Mouse (Mus musculus) forebrain, embryonic 11.5 days (tissue): ENCODE measurements at regions not wholly inside any gene's neighbourhood (a gene's known extent, or its start where the extent isn't known, plus 50 kb on each side); places are given as distances from the start of the nearest gene placed in this dataset.

Source experiments
- ATAC-seq: fragments of 200-750 bp; cut with Nextera tagmentation; replicated peaks from 2 replicates; pipeline ENCODE4 v1.8.0; 2017; ENCODE audit warnings: moderate TSS enrichment; ENCODE audit not compliant: low FRiP score
- DNase-seq: peaks from one replicate; pipeline ENCODE4 v3.0.0-alpha.2; 2017; ENCODE audit warnings: low spot score
- H3K27ac ChIP-seq: fragments of 300-500 bp; sonication (generic); 2 replicates; pipeline ENCODE4 v1.5.1; 2014; ENCODE audit warnings: low read depth, low read length
- H3K27me3 ChIP-seq: fragments of 300-500 bp; sonication (generic); 2 replicates; pipeline ENCODE4 v1.6.1; 2014; ENCODE audit warnings: mild to moderate bottlenecking, low read length, mixed read lengths; ENCODE audit not compliant: control insufficient read depth, insufficient read depth
- H3K36me3 ChIP-seq: fragments of 300-500 bp; sonication (generic); 2 replicates; pipeline ENCODE4 v1.6.1; 2014; ENCODE audit warnings: mild to moderate bottlenecking, low read length, moderate library complexity, mixed read lengths; ENCODE audit not compliant: control insufficient read depth, insufficient read depth
- H3K4me1 ChIP-seq: fragments of 300-500 bp; sonication (generic); replicated peaks from 2 replicates; pipeline ENCODE4 v1.6.1; 2014; ENCODE audit warnings: low read length, mixed read lengths; ENCODE audit not compliant: control insufficient read depth, insufficient read depth
- H3K4me2 ChIP-seq: fragments of 300-500 bp; sonication (generic); 2 replicates; pipeline ENCODE4 v1.6.1; 2014; ENCODE audit warnings: low read depth, mild to moderate bottlenecking, low read length, moderate library complexity, mixed read lengths; ENCODE audit not compliant: severe bottlenecking
- H3K4me3 ChIP-seq: fragments of 300-500 bp; sonication (generic); 2 replicates; pipeline ENCODE4 v1.5.1; 2014; ENCODE audit warnings: low read depth, low read length
- H3K9ac ChIP-seq: fragments of 300-500 bp; sonication (generic); 2 replicates; pipeline ENCODE4 v1.6.1; 2014; ENCODE audit warnings: low read length
- H3K9me3 ChIP-seq: fragments of 300-500 bp; sonication (generic); 2 replicates; pipeline ENCODE4 v1.6.1; 2016; ENCODE audit warnings: low read length, mixed read lengths; ENCODE audit not compliant: control insufficient read depth
- WGBS: fragments of 180-500 bp; shearing (Covaris S2); extraction: QIAGEN DNeasy Blood & Tissue Kit; methylation state at CpG from one replicate; pipeline ENCODE4 v1.1.7; 2014; 5-methylcytosine and 5-hydroxymethylcytosine counted together

GRCm38 (mm10) chr13:117152655-117153054, 55.7 kb upstream of the Emb start:
- DNase-seq (no peak), ATAC-seq (no peak)
- Histone ChIP-seq H3K4me2 (no peak overlapping the region), H3K4me3 (no peak overlapping the region), H3K27me3 (no peaks in the 10 kb centered on the region), H3K27ac (no peak overlapping the region), H3K9me3 (no peaks in the 10 kb centered on the region; the same call in 1 of the 2 replicates), H3K9ac (no peak overlapping the region), H3K4me1 (no peaks in the 10 kb centered on the region), H3K36me3 (no peaks in the 10 kb centered on the region)
- 90% methylated on average over 7 of the region's 7 CpGs for WGBS

DNA sequence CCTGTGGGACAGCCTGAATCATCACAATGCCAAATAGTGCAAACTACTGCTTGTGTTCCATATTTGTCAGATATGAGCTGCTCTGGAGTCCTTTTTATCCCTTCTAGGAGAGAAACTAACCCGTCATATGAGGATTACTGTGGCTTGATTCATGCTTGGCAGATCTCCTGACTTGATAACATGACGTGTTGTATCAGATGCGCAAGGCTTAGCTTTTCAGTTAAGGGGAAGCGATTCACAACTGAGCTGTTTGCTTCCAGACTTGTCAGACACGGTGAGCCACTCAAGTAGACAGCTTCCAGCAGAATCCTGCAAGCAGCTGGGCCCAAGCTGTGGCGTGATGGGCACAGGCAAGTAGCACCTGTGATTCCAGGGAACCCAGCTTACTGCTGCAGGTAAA, 64.5 kb upstream of the Emb start:
- no peaks in the 10 kb centered on the region for H3K36me3 ChIP-seq
- H3K27me3 ChIP-seq: no peaks in the 10 kb centered on the region
- WGBS: 89% methylated on average over 6 of the region's 6 CpGs
- DNase-seq (no peak), ATAC-seq (no peak)
- no peak overlapping the region for H3K4me3 ChIP-seq
- H3K9me3 ChIP-seq: no peaks in the 10 kb centered on the region
- H3K9ac ChIP-seq: no peak overlapping the region
- no peaks in the 10 kb centered on the region for H3K4me1 ChIP-seq
- no peak overlapping the region for H3K4me2 ChIP-seq
- no peak overlapping the region for H3K27ac ChIP-seq

GRCm38 (mm10) chr13:117143255-117143654, 65.1 kb upstream of the Emb start:
- H3K9me3 ChIP-seq: no peaks in the 10 kb centered on the region
- H3K4me2 ChIP-seq: no peak overlapping the region
- 82% methylated on average over 4 of the region's 4 CpGs for WGBS
- H3K36me3 ChIP-seq: no peaks in the 10 kb centered on the region
- H3K27ac ChIP-seq: no peak overlapping the region
- no peak for DNase-seq
- no peaks in the 10 kb centered on the region for H3K4me1 ChIP-seq
- no peak overlapping the region for H3K4me3 ChIP-seq
- no peak for ATAC-seq
- H3K27me3 ChIP-seq: no peaks in the 10 kb centered on the region
- H3K9ac ChIP-seq: no peak overlapping the region

- DNase-seq (no peak), ATAC-seq (0 out of 2 replicates have a peak, but pooled peaks have one; percentile 32)
- Histone ChIP-seq H3K9ac (no peak overlapping the region), H3K4me1 (no peaks in the 10 kb centered on the region), H3K9me3 (no peaks in the 10 kb centered on the region), H3K27me3 (no peaks in the 10 kb centered on the region), H3K27ac (no peak overlapping the region), H3K4me3 (no peak overlapping the region), H3K4me2 (no peak overlapping the region), H3K36me3 (no peaks in the 10 kb centered on the region)
- 87% methylated on average over 3 of the region's 3 CpGs for WGBS
These were observed 74.0 kb upstream of the Emb start for GRCm38 (mm10) chr13:117134352-117134751.

GRCm38 (mm10) chr13:117132123-117132522, 76.2 kb upstream of the Emb start:
- 91% methylated on average over 1 of the region's 1 CpGs for WGBS
- no peak for ATAC-seq

DNA sequence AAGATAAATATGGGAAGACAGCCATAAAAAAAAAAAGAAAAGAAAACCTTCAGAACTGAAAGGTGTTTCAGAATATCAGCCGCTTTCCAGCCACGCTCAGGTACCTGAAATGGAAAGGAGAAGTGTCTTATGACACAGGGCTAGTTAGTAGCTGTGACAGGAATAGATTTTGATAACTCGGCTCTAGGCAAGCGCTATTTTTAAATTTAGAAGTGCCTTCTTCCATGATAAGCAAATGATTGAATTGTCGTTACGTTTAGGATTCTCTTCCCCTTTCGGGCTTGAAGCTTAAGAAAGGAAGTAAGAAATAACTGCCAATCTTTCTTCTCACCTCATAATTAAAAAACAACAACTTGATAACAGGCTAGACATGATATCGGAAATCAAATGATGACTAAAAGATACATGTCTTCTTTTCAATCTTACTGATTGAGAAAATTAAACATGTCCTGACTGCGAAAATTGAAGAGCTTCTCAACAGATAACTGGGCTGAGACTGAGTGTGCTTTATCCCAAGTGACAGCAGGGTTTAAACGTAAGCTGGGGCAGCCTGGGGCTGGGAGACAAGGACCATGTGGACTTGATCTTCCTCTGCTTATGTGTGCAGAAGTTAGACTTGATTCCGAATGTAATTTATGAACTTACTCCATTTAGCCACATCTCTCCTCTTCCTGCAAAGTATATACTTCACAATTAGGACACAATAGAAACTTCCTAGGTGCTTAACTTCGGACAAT, 80.4 kb upstream of the Emb start:
- H3K27ac ChIP-seq: no peak overlapping the region
- H3K27me3 ChIP-seq: no peaks in the 10 kb centered on the region
- no peak overlapping the region for H3K9ac ChIP-seq
- H3K4me3 ChIP-seq: no peak overlapping the region
- 89% methylated on average over 12 of the region's 12 CpGs for whole genome bisulfite sequencing
- H3K4me1 ChIP-seq: no peaks in the 10 kb centered on the region
- no peak for ATAC-seq
- H3K36me3 ChIP-seq: no peaks in the 10 kb centered on the region
- H3K4me2 ChIP-seq: no peak overlapping the region
- DNase-seq: no peak
- no peaks in the 10 kb centered on the region for H3K9me3 ChIP-seq

More at GRCm38 (mm10) chr13:117132123-117132522, 76.2 kb upstream of the Emb start:
- Histone ChIP-seq H3K4me2 (no peak overlapping the region), H3K27ac (no peak overlapping the region), H3K4me1 (no peaks in the 10 kb centered on the region), H3K36me3 (no peaks in the 10 kb centered on the region), H3K9ac (no peak overlapping the region), H3K27me3 (no peaks in the 10 kb centered on the region), H3K4me3 (no peak overlapping the region), H3K9me3 (no peaks in the 10 kb centered on the region)
- no peak for DNase-seq

GRCm38 (mm10) chr13:117127116-117127728, 81.1 kb upstream of the Emb start:
- H3K4me3 ChIP-seq: no peak overlapping the region
- no peaks in the 10 kb centered on the region for H3K9me3 ChIP-seq
- H3K9ac ChIP-seq: no peak overlapping the region
- H3K27me3 ChIP-seq: no peaks in the 10 kb centered on the region
- H3K4me1 ChIP-seq: no peaks in the 10 kb centered on the region
- H3K36me3 ChIP-seq: no peaks in the 10 kb centered on the region
- DNase-seq: no peak
- no peak overlapping the region for H3K27ac ChIP-seq
- ATAC-seq: no peak
- WGBS: 91% methylated on average over 10 of the region's 10 CpGs
- no peak overlapping the region for H3K4me2 ChIP-seq

DNA sequence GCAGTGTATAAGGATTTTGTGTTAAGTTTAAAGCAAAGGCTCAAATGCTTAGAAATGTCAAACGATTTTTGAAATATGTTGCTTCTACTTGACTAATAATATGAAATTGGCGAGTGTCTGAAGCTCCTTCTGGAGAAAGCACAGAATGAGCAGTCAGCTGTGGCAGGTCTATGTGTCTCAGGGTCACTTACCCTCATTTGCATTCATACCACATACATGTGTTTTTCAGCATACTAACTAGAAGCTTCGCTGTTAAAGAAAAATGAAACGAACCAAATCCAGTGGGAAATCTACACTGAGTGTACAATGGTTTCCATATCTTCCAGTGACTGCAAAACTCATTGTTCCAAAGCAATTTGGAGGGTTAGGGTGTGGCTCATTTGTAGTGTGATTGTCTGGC, 88.7 kb upstream of the Emb start:
- no peaks in the 10 kb centered on the region for H3K9me3 ChIP-seq
- no peak overlapping the region for H3K4me3 ChIP-seq
- ATAC-seq (0 out of 2 replicates have a peak, but pooled peaks have one; percentile 30), DNase-seq (no peak)
- no peak overlapping the region for H3K9ac ChIP-seq
- no peak overlapping the region for H3K27ac ChIP-seq
- no peaks in the 10 kb centered on the region for H3K4me1 ChIP-seq
- H3K27me3 ChIP-seq: no peaks in the 10 kb centered on the region
- 81% methylated on average over 4 of the region's 4 CpGs for WGBS
- no peaks in the 10 kb centered on the region for H3K36me3 ChIP-seq
- no peak overlapping the region for H3K4me2 ChIP-seq

DNA sequence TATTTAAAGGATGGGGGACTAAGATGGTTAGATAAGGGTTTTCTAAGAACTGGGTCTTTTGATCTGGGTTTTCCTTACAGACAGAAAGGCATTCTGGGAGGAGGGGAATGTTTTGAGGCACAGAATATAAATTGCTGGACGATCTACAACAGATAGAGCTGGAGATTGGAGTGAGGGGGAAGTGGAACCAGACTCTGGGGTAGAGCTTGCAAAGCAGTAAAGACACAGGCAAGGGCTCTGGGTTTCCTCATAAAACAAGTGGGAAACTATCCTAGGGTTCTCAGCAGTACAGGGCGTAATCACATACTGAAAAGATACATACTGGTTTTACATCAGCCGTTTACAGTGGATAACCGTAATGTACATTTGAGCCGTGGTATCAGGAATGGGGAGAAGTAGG, 89.5 kb upstream of the Parp8 start:
- Histone ChIP-seq H3K4me2 (no peak overlapping the region), H3K4me3 (no peak overlapping the region), H3K27me3 (no peaks in the 10 kb centered on the region), H3K27ac (no peak overlapping the region), H3K4me1 (no peaks in the 10 kb centered on the region), H3K9me3 (no peaks in the 10 kb centered on the region), H3K9ac (no peak overlapping the region), H3K36me3 (no peaks in the 10 kb centered on the region)
- DNase-seq (no peak), ATAC-seq (no peak)
- 91% methylated on average over 5 of the region's 5 CpGs for WGBS
